Mouse (Mus musculus) spleen, embryonic (tissue): ENCODE measurements around the gene Lgmn.

Experiments
- CTCF ChIA-PET: fragments of 350-600 bp; sonication (Branson Sonifier 250); formaldehyde crosslinking; loops from one replicate; lab custom pipeline; 2022; lab: Charles Lee

Lgmn gene

GRCm38 (mm10) chr12:102436939-102437526 lies 2.6 kb downstream of the Lgmn start:
- CTCF ChIA-PET, result no interaction called here

- CTCF ChIA-PET, result interaction anchor here (0.6 kb wide), 1 partner anchor 1262 kb away, joined by 3 read pairs; no protein-coding TSS in a partner anchor
Measured at GRCm38 (mm10) chr12:102434107-102434506, 5.5 kb downstream of the Lgmn start.

- CTCF ChIA-PET, result no interaction called here
Measured at GRCm38 (mm10) chr12:102432238-102432637, 7.4 kb downstream of the Lgmn start.

- CTCF ChIA-PET, result no interaction called here
Measured at GRCm38 (mm10) chr12:102430228-102430627, 9.4 kb downstream of the Lgmn start.

GRCm38 (mm10) chr12:102429656-102430055 lies 10.0 kb downstream of the Lgmn start:
- CTCF ChIA-PET, result no interaction called here

GRCm38 (mm10) chr12:102426285-102426684 lies 13.3 kb downstream of the Lgmn start:
- CTCF ChIA-PET, result no interaction called here

GRCm38 (mm10) chr12:102425048-102425578 lies 14.5 kb downstream of the Lgmn start:
- CTCF ChIA-PET, result no interaction called here

GRCm38 (mm10) chr12:102424456-102424855 lies 15.2 kb downstream of the Lgmn start:
- CTCF ChIA-PET, result no interaction called here

GRCm38 (mm10) chr12:102423625-102424024 lies 16.0 kb downstream of the Lgmn start:
- CTCF ChIA-PET, result no interaction called here

GRCm38 (mm10) chr12:102422623-102423320 lies 16.8 kb downstream of the Lgmn start:
- CTCF ChIA-PET, result no interaction called here

- CTCF ChIA-PET, result no interaction called here
Measured at GRCm38 (mm10) chr12:102422065-102422464, 17.5 kb downstream of the Lgmn start.

GRCm38 (mm10) chr12:102420168-102420890 lies 19.3 kb downstream of the Lgmn start:
- CTCF ChIA-PET, result no interaction called here

GRCm38 (mm10) chr12:102419544-102419943 lies 20.1 kb downstream of the Lgmn start:
- CTCF ChIA-PET, result interaction anchor here (0.6 to 1.1 kb wide), 3 partner anchors 28 to 425 kb away, joined by 3 to 5 read pairs (median 3); partner anchors contain the start of gene Slc24a4

- CTCF ChIA-PET, result no interaction called here
Measured at GRCm38 (mm10) chr12:102417701-102418100, 21.9 kb downstream of the Lgmn start.

GRCm38 (mm10) chr12:102416955-102417510 lies 22.6 kb downstream of the Lgmn start:
- CTCF ChIA-PET, result interaction anchor here (0.6 kb wide), 1 partner anchor 22 kb away, joined by 3 read pairs; no protein-coding TSS in a partner anchor

GRCm38 (mm10) chr12:102416391-102416837 lies 23.2 kb downstream of the Lgmn start:
- CTCF ChIA-PET, result interaction anchor here (0.6 kb wide), 1 partner anchor 23 kb away, joined by 3 read pairs; no protein-coding TSS in a partner anchor

- CTCF ChIA-PET, result no interaction called here
Measured at GRCm38 (mm10) chr12:102414686-102415085, 24.9 kb downstream of the Lgmn start.

GRCm38 (mm10) chr12:102413171-102413570 lies 26.4 kb downstream of the Lgmn start:
- CTCF ChIA-PET, result interaction anchor here (0.5 kb wide), 1 partner anchor 22 kb away, joined by 4 read pairs; no protein-coding TSS in a partner anchor

GRCm38 (mm10) chr12:102398588-102398987 lies 41.0 kb downstream of the Lgmn start:
- CTCF ChIA-PET, result no interaction called here

- CTCF ChIA-PET, result no interaction called here
Measured at GRCm38 (mm10) chr12:102395998-102396991, 43.3 kb downstream of the Lgmn start.
